Mouse (Mus musculus): ENCODE results near the gene Chaf1a.

The Chaf1a gene

DNA sequence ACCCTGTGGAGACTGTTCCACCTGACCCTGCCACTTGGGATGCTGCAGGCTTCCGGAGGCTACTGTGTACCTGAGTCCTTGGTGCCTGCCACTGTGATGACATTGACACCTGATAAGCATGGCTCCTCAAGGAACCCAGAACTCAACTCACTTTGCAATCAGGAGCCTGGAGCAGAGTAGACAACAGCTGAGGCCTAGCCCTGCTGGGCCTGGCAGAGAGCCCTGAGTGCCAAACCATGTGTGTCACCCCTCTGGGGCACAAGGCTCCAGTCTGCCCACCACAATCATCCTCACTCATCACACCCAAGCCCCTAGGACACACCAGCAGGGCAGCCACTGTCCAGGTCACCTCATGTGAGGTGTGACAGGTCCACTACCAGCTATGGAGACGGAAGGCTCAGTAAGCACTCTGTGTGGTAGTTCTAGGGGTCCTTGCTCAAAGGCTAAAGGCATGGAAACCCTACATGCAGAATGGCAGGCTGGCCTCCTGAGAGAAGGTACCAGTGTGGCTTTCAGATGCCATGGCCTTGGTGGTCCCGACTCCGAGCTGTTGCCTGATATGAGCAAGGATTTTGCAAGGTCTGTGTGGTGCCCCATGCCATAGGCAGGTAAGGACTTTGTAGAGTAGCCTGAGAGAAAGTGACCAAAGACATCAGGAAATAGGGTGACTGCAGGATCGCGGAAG lies 19.7 kb upstream of the Chaf1a start:
- DNase-seq (ENCODE audit: low read depth, low spot score) = no peak

- no peak for DNase-seq (ENCODE audit: low read depth, low spot score)
Observed at GRCm38 (mm10) chr17:56021161-56021910, 18.9 kb upstream of the Chaf1a start.

DNA sequence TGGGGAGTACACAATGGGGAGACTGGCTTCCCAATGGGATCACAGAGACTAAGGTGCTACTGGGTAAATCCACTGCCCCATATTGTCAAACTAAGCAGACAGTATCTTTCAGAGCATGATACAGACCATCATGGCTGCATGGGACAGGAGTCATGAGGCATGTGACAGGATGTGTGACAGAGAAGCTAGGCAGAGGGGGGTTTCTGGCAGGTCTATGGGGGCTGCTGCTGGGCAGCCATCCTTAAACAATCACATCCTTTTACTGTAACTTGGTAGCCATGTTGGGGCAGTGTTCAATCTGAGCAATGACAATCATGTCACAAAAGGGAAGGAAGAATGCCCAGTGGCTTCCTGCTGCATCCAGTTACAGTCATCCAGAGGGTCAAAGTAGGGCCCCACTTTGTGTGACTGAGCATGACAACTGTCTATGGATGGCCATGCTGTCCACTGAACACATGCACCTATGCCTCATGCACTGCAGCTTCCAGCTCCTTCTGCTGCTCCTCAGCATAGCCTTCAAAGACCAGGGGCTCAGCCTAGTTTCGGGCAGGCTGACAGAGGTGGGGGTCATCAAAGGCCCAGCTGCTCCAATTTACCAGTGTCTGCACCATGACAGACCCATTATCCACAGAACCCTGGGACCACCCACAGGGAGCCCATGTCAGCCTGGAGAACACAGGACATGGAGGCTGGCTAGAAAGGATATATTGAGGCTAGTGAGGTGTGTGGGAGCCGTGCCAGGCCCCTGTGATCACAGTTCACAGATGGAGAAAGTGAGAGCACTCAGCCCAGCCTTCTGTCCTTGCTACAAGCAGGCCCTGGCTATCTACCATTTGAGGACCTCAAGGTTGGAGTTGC lies 17.9 kb upstream of the Chaf1a start:
- no peak for DNase-seq (ENCODE audit: low read depth, low spot score)

GRCm38 (mm10) chr17:56022989-56023290 lies 17.3 kb upstream of the Chaf1a start:
- no peak for DNase-seq (ENCODE audit: low read depth, low spot score)

GRCm38 (mm10) chr17:56023386-56023785 lies 16.9 kb upstream of the Chaf1a start:
- DNase-seq (ENCODE audit: low read depth, low spot score) = no peak

GRCm38 (mm10) chr17:56024476-56024875 lies 15.8 kb upstream of the Chaf1a start:
- no peak for DNase-seq (ENCODE audit: low read depth, low spot score)

DNA sequence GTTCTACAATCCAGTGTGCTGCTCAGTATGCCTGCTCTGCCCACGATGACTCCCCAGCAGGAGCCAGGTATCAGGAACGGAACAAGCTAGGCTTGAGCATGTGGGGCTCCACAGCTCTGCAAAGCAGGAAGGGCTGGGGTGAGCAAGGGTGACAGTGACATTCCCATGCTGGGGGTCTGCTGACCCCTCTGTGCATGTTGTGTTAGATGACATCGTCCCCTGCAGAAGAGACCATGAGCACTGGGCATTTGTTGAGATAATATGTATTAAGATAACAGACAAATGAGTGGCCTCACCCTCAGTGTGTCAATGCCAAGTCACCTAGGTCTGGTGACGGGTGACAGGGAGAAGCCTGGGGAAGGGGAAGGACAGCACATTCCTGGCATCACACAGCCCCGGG lies 15.3 kb upstream of the Chaf1a start:
- DNase-seq (ENCODE audit: low read depth, low spot score) = no peak

GRCm38 (mm10) chr17:56026303-56026702 lies 13.9 kb upstream of the Chaf1a start:
- DNase-seq (ENCODE audit: low read depth, low spot score) = no peak

GRCm38 (mm10) chr17:56026881-56027280 lies 13.4 kb upstream of the Chaf1a start:
- DNase-seq (ENCODE audit: low read depth, low spot score) = no peak

DNA sequence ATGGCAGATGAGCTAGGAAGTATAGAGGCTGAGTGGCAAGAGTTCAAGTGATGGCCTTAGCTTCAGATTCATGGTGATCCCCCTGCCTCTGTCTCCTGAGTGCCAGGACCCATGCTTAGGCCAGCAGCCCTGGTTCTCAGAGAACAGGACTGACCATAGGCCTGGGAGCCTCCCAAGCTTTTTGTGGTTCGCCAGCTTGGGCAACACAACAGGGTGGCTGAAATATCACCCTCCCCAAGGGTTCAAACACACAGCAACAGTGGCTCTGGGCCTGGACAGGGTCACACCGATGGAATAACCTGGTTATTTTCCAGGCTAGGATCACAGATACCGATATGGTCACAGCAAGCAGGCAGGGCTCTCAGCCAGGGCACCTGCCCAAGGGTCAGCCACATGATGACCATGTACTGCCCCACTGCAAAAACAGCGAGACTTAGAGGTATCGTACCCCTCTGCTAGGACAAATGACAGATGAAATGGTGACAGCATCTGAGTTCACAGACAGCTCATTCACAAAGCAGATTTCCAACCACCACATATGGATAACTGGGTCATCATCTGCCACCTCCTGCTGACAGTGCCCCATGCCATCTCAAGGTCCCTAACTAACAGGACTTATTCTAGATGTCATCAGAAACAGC lies 12.3 kb upstream of the Chaf1a start:
- DNase-seq (ENCODE audit: low read depth, low spot score) = no peak

- DNase-seq (ENCODE audit: low read depth, low spot score) = no peak
Observed at GRCm38 (mm10) chr17:56030238-56030870, 9.9 kb upstream of the Chaf1a start.

DNA sequence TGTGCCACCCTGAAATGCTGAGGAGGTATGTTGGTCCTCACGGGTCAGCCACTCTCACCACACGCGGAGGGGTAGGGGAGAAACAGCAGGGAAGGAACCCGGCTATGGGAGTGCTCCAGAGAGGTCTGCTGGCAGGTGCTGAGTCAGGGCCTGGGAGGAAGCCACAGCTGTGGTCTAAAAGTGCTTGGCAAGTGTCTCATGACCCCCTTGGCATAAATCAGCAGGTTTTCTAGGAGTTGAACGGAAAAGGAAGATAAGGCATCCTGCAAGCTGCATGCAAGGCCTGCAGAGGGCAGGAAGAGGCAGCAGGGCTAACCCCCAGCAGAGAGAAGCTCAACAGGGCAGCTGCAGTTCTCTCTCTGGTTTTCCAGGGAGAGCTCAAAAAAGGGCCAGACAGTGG lies 9.3 kb upstream of the Chaf1a start:
- DNase-seq (ENCODE audit: low read depth, low spot score) = no peak

DNA sequence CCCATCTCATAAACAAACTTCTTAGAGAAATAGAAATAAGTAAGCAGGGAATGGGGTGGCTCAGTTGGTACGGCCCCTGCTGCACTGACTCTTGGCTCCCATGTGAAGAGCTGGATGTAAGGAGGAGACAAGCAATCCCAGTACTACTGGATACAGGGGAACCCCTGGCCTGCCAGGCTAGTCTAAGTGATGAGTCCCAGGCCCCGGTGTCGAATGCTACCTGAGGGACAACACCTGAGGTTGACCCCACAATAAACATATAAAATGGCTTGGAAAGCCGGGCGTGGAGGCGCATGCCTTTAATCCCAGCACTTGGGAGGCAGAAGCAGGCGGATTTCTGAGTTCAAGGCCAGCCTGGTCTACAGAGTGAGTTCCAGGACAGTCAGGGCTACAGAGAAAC lies 8.8 kb upstream of the Chaf1a start:
- DNase-seq (ENCODE audit: low read depth, low spot score) = no peak

DNA sequence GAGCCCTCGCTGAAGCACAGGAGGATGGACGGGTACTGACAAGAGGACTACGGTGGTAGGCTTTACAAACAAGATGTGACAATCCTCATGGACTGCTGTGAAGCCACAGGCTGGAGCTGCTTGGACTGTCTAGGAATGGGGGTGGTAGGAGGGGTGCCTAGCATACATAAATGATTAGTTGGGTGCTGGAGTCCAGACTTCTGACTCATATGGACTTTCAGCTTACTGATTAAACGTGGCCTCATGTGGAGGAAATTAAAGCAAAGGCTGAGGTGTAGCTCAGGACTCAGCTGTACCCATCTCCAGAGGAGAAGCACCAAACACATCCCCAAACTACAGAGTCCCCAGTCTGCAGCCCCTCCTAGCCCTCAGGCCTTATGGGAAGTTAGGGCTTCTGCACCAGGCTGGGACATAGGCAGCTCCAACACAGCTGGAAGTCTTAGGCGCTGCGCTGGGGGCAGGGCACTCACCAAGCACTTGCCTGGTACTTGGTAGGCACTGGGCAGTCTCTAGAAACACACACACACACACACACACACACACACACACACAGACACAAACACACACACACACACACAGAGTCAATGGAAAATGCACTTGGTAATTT lies 8.0 kb upstream of the Chaf1a start:
- DNase-seq (ENCODE audit: low read depth, low spot score) = no peak

- DNase-seq (ENCODE audit: low read depth, low spot score) = no peak
Observed at GRCm38 (mm10) chr17:56032831-56033230, 7.4 kb upstream of the Chaf1a start.

DNA sequence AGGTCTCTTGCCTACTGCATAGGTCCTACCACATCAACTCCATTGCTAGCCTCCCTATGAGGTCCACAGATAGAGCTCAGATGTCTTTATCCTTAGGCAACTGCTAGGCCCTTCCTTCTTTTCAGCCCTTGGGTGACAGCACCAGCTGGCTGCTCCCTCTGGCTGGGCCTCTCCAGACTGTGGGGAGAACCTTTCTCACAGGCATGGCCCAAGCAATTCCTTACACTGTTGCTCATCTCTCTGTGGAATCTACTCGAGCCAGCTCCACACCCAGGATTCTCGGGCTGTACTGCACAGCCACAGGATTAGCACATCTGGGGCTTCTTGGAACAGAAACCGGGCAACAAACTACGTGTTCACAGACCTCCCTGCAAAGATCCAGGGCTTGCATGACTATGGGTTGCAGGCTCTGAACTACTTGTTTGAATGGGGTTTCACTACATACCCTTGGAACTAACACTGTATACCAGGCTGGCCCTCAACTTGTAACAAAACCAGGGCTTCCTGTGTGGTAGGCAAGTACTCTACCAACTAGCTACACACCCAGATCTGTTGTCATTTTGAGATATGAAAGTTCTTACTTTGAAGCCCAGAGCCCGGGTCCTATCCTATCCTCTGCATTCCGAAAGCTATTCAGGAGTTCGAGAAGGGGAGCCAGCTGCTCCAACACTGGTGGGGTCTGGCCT lies 6.1 kb upstream of the Chaf1a start:
- DNase-seq (ENCODE audit: low read depth, low spot score) = no peak

DNA sequence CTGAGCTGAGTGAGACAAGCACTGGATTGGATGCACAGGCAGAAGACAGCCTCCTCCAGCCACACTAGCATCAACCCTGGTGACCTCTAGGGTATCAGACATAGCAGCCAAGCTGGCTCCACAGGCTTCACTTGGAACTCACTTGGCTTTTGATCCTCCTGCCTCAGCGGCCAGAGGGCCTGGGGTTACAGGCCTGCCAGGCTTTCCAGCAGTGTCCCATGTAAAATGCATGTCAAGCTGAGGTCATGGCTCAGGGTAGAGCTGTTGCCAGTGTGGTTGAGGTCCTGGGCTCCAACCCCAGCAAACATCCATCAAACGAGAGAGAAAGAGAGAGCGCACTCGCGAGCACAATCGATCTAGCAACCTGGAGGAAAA lies 5.5 kb upstream of the Chaf1a start:
- DNase-seq (ENCODE audit: low read depth, low spot score) = no peak

GRCm38 (mm10) chr17:56035216-56035615 lies 5.0 kb upstream of the Chaf1a start:
- DNase-seq (ENCODE audit: low read depth, low spot score) = no peak

GRCm38 (mm10) chr17:56036176-56036900 lies 3.9 kb upstream of the Chaf1a start, which contains the start of gene Sh3gl1:
Gene Sh3gl1, minus strand, starts transcription at chr17:56036635.
- DNase-seq (ENCODE audit: low read depth, low spot score) = peak; percentile 94

GRCm38 (mm10) chr17:56036901-56037287 lies 3.3 kb upstream of the Chaf1a start:
- DNase-seq (ENCODE audit: low read depth, low spot score) = no peak
